Mouse (Mus musculus): ENCODE results near the gene Dlg2. TPM values are rescaled to one million over a fixed set of nuclear protein-coding genes. Genes with fewer than 3 reads are reported as not detected.

Dlg2 gene
- polyA plus RNA-seq, 1 experiment from 2014 or later: 2.3 TPM

DNA sequence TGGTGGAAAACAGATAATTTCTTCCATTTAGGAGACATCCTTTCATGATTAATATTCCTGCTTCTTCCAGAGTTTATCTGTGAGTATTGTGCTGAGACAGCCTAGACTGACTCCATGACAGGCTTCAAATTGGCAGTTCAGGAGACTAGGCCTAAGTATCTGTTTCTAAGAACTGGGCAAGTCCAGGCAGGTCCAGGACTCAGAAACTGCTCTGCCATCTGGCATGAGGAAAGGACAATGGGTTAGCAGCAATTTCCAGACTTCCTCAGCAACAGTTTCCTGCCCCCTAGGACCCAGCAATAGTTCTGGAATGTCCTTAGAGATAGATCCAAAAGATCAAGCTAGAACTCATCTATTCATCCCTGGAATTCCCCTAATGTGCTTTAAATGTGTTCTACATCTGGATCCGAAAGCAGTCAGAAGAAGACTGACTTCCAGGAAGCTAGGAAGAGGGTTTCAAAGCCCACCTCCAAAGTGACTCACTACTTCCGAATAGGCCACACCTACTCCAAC, 64.4 kb downstream of the Dlg2 start:
- no peak overlapping the region for H3K4me3 ChIP-seq (replicated peaks)
- no peaks in the 10 kb centered on the region for H3K36me3 ChIP-seq
- H3K9me3 ChIP-seq: no peaks in the 10 kb centered on the region
- no peak for ATAC-seq (ENCODE audit: insufficient number of reproducible peaks, insufficient read depth, low FRiP score, low TSS enrichment, low read depth)
- H3K4me1 ChIP-seq (replicated peaks): no peaks in the 10 kb centered on the region
- H3K27ac ChIP-seq: no peak overlapping the region
- no peak overlapping the region for H3K9ac ChIP-seq (replicated peaks)
- WGBS: 90% methylated on average over 2 of the region's 2 CpGs
- no peaks in the 10 kb centered on the region for H3K27me3 ChIP-seq
- no peak overlapping the region for H3K4me2 ChIP-seq

DNA sequence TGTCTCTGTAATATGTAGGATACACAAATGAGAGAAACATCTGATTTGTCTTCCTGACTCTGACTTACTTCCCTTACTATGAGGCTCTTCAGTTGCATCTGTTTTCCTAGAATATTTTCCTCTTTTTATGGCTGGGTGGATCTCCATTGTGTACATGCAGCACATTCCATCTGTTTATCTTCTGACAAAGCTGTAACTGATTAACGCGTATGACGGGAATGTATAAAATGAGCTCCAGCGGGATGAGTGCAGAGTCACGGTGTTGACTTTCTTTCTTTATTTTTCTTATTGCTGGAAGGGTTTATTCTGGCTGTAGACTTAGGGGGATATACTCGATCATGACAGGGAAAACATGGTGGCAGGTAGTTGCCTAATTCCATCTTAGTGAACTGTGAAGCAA, 76.9 kb downstream of the Dlg2 start:
- no peak for ATAC-seq (ENCODE audit: insufficient number of reproducible peaks, insufficient read depth, low FRiP score, low TSS enrichment, low read depth)
- WGBS: 89% methylated on average over 6 of the region's 6 CpGs
- no peaks in the 10 kb centered on the region for H3K27me3 ChIP-seq
- no peak overlapping the region for H3K9ac ChIP-seq (replicated peaks)
- H3K9me3 ChIP-seq: no peaks in the 10 kb centered on the region
- no peak overlapping the region for H3K4me2 ChIP-seq
- no peaks in the 10 kb centered on the region for H3K4me1 ChIP-seq (replicated peaks)
- no peak overlapping the region for H3K27ac ChIP-seq
- H3K4me3 ChIP-seq (replicated peaks): no peak overlapping the region
- H3K36me3 ChIP-seq: no peaks in the 10 kb centered on the region

DNA sequence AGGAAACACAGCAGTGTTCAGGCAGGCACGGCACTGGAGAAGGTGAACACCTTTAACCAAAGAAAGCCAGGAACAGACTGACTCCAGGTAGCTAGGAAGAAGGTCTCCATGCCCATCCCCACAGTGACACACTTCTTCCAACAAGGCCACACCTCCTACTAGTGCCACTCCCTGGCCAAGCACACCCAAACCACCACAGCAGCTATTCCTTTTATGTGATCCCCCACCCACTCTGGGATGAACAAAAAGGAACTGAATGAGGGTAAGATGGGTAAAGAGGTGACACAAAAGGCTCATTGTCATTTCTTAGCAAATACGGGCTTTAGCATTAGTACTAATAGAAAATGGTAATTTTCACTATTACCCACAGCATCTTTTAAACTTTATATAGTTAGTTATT, 77.9 kb downstream of the Dlg2 start:
- H3K9me3 ChIP-seq: no peaks in the 10 kb centered on the region
- H3K9ac ChIP-seq (replicated peaks): no peak overlapping the region
- no peak overlapping the region for H3K27ac ChIP-seq
- H3K4me1 ChIP-seq (replicated peaks): no peaks in the 10 kb centered on the region
- no peak for ATAC-seq (ENCODE audit: insufficient number of reproducible peaks, insufficient read depth, low FRiP score, low TSS enrichment, low read depth)
- H3K4me2 ChIP-seq: no peak overlapping the region
- H3K27me3 ChIP-seq: no peaks in the 10 kb centered on the region
- WGBS: 91% methylated on average over 2 of the region's 2 CpGs
- no peaks in the 10 kb centered on the region for H3K36me3 ChIP-seq
- no peak overlapping the region for H3K4me3 ChIP-seq (replicated peaks)

DNA sequence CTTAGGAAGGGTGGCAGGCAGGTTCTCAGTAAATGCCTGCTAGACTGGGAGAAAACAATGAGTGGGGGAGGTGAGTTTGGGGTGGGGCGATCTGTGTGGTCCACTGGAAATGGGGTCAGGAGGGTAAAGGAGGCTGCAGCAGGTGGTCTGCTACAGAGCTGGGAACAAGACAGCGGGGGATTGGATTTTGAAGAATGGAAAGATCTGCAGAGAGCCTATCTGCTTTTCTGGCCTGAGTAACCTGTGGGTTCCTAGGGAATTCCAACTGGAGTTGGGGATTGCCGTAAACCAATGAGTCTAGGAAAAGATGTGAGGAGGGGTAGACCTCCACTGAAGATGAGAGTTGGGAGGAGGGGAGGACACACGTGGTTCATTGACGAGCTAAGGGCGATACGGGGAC, 92.7 kb downstream of the Dlg2 start:
- no peak for ATAC-seq (ENCODE audit: insufficient number of reproducible peaks, insufficient read depth, low FRiP score, low TSS enrichment, low read depth)
- H3K27me3 ChIP-seq: no peaks in the 10 kb centered on the region
- no peaks in the 10 kb centered on the region for H3K4me1 ChIP-seq (replicated peaks)
- 47% methylated on average over 7 of the region's 7 CpGs for WGBS
- H3K9ac ChIP-seq (replicated peaks): no peak overlapping the region
- no peaks in the 10 kb centered on the region for H3K9me3 ChIP-seq
- no peak overlapping the region for H3K4me2 ChIP-seq
- H3K4me3 ChIP-seq (replicated peaks): no peak overlapping the region
- no peaks in the 10 kb centered on the region for H3K36me3 ChIP-seq
- no peak overlapping the region for H3K27ac ChIP-seq

DNA sequence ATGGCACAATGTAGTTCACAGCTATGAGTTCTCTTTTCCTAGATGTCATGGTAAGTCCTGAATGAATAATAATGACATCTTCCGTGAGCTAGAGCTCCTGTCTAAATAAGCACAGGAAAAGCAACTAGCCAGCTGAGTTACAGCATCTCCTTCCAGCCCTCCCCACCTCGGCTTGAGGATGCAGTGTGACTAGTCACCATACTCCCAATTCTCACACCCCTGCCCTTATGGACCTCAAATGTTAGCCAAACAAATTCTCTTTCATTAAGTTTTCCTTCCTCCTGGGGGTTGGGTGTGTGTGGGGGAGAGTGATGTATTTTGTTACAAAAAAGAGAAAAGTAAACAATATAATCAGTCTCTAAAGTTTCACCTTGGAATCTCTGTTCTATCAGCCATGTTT, 111.3 kb downstream of the Dlg2 start:
- no peak overlapping the region for H3K4me2 ChIP-seq
- no peak for ATAC-seq (ENCODE audit: insufficient number of reproducible peaks, insufficient read depth, low FRiP score, low TSS enrichment, low read depth)
- H3K9me3 ChIP-seq: no peaks in the 10 kb centered on the region
- no peaks in the 10 kb centered on the region for H3K4me1 ChIP-seq (replicated peaks)
- no peaks in the 10 kb centered on the region for H3K27me3 ChIP-seq
- H3K27ac ChIP-seq: no peak overlapping the region
- H3K4me3 ChIP-seq (replicated peaks): no peak overlapping the region
- no peak overlapping the region for H3K9ac ChIP-seq (replicated peaks)
- WGBS: 66% methylated on average over 2 of the region's 2 CpGs
- H3K36me3 ChIP-seq: no peaks in the 10 kb centered on the region

DNA sequence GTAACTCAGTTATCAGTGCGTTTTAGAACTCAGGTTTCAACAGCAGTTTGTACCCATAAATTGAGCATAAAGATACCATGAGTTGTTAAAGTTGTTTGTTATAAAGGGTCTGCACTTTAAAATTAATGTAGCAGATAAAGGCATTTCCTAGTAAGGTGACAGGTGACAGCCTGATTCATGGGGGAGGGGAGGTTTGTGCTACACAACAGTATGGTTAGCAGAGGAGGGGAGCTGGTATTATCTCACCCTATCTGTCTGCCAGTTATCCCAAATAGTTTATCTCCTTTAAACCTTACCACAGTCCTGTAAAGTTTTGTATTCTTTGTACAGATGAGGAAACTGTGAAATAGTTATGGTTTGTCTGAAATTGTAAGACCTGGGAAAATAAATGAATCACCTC, 111.8 kb downstream of the Dlg2 start:
- no peak overlapping the region for H3K9ac ChIP-seq (replicated peaks)
- no peak overlapping the region for H3K4me2 ChIP-seq
- H3K27ac ChIP-seq: no peak overlapping the region
- WGBS: 80% methylated on average over 1 of the region's 1 CpGs
- no peak overlapping the region for H3K4me3 ChIP-seq (replicated peaks)
- no peaks in the 10 kb centered on the region for H3K36me3 ChIP-seq
- no peaks in the 10 kb centered on the region for H3K9me3 ChIP-seq
- ATAC-seq (ENCODE audit: insufficient number of reproducible peaks, insufficient read depth, low FRiP score, low TSS enrichment, low read depth): no peak
- H3K4me1 ChIP-seq (replicated peaks): no peaks in the 10 kb centered on the region
- H3K27me3 ChIP-seq: no peaks in the 10 kb centered on the region

DNA sequence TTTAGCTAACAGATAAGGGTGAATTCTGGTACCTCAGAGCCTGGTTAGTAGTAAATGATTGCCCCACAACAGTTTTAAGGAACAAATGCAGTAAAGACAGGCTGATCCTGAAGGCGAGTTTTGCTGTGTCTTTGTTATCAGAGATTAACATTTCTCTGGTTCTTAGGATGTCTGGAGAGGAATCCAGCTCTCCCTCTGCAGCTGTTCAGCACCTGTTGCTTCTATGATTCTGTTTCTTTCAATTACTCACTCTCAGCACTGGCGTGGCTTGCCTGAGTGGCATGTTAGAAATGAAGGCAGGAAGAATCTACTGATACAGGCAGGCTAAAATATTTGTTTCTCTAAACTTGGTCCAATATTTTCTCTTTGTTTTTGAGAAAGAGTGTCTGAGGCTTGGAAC, 133.3 kb downstream of the Dlg2 start:
- Histone ChIP-seq H3K27ac (no peak overlapping the region), H3K4me2 (no peak overlapping the region), H3K36me3 (no peaks in the 10 kb centered on the region), H3K4me1 (replicated peaks) (no peaks in the 10 kb centered on the region), H3K9me3 (no peaks in the 10 kb centered on the region), H3K27me3 (no peaks in the 10 kb centered on the region), H3K4me3 (replicated peaks) (no peak overlapping the region), H3K9ac (replicated peaks) (no peak overlapping the region)
- no peak for ATAC-seq (ENCODE audit: insufficient number of reproducible peaks, insufficient read depth, low FRiP score, low TSS enrichment, low read depth)
- 63% methylated on average over 2 of the region's 2 CpGs for WGBS

DNA sequence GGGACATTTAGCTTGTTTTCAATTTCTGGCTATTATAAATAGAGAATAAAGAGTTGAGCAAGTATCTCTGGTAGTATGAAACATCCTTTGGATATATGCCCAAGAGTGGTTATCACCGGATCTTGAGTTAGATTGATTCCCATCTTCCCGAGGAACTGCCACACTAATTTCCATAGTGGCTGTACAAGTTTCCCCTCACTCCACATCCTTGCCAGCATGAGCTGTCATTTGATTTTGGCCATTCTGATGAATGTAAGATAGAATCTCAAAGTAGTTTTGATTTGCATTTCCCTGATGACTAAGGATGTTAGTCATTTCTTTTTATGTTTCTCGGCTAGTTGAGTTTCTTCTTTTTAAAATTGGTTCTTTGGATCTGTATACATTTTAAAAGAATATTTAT, 154.1 kb downstream of the Dlg2 start:
- no peak overlapping the region for H3K27ac ChIP-seq
- ATAC-seq (ENCODE audit: insufficient number of reproducible peaks, insufficient read depth, low FRiP score, low TSS enrichment, low read depth): no peak
- H3K27me3 ChIP-seq: no peaks in the 10 kb centered on the region
- 93% methylated on average over 3 of the region's 3 CpGs for WGBS
- H3K9me3 ChIP-seq: no peaks in the 10 kb centered on the region
- no peak overlapping the region for H3K4me2 ChIP-seq
- no peaks in the 10 kb centered on the region for H3K36me3 ChIP-seq
- no peak overlapping the region for H3K4me3 ChIP-seq (replicated peaks)
- no peak overlapping the region for H3K9ac ChIP-seq (replicated peaks)
- no peaks in the 10 kb centered on the region for H3K4me1 ChIP-seq (replicated peaks)

DNA sequence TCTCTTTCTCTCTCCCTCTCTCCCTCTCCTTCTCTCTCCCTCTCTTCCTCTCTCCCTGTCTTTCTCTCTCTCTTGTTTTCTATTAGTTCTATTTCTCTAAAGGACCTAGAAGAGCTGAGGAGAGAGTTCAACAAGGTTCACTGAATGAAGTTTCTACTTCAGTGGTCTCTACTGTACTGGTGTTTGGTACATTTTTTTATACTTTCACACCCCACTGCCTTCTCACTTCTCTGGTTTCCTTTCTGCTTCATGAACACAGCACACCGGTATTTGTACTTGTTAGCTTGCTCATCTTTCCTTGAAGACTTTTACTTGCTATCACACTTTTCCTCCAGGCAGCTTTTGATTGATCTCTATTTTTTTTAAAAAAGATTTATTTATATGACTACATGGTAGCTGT, 173.0 kb downstream of the Dlg2 start:
- ATAC-seq (ENCODE audit: insufficient number of reproducible peaks, insufficient read depth, low FRiP score, low TSS enrichment, low read depth): no peak
- Histone ChIP-seq H3K27ac (no peak overlapping the region), H3K4me3 (replicated peaks) (no peak overlapping the region), H3K9ac (replicated peaks) (no peak overlapping the region), H3K27me3 (no peaks in the 10 kb centered on the region), H3K36me3 (no peaks in the 10 kb centered on the region), H3K4me2 (no peak overlapping the region), H3K4me1 (replicated peaks) (no peaks in the 10 kb centered on the region), H3K9me3 (no peaks in the 10 kb centered on the region)
- WGBS: 83% methylated on average over 1 of the region's 1 CpGs

DNA sequence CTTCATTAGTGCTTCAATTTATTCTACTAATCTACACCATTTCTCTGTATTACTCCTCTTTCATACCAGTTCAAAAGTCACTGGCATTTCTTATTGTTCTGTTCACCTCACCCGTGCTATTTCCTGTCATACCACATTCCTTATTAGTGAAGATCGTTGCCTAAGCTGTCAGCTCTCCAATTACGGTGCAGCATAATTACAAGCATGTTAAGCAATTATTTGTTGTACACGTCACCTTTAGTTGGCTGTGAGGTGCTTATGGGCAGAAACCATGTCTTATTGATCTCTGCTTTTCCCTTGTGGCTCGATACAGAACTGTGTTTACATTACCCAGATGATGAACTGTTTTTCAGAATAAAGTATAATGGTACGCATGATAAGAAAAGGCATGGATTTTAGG, 174.7 kb downstream of the Dlg2 start:
- Histone ChIP-seq H3K27me3 (no peaks in the 10 kb centered on the region), H3K27ac (no peak overlapping the region), H3K4me2 (no peak overlapping the region), H3K9ac (replicated peaks) (no peak overlapping the region), H3K36me3 (no peaks in the 10 kb centered on the region), H3K4me3 (replicated peaks) (no peak overlapping the region), H3K4me1 (replicated peaks) (no peaks in the 10 kb centered on the region), H3K9me3 (no peaks in the 10 kb centered on the region)
- ATAC-seq (ENCODE audit: insufficient number of reproducible peaks, insufficient read depth, low FRiP score, low TSS enrichment, low read depth): no peak
- WGBS: 53% methylated on average over 6 of the region's 6 CpGs

DNA sequence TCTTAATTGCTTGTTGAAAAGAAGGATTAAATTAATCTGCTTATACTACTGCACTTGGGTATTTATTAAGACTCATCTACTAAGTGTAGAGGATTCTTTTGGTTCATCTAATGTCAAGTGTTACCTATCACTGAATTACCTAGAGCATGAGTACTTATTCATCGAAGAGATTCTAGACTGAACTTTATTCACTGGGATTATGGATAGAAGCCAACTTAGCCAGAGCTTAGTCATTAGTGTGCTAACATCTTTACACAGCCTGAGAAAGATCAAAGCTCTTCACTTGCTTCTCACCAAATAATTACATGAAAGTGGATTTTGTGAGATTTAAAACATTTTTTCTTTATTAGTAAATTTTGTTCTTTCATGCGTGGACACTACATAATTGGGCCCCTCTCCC, 175.1 kb downstream of the Dlg2 start:
- Histone ChIP-seq H3K9me3 (no peaks in the 10 kb centered on the region), H3K9ac (replicated peaks) (no peak overlapping the region), H3K4me1 (replicated peaks) (no peaks in the 10 kb centered on the region), H3K27ac (no peak overlapping the region), H3K27me3 (no peaks in the 10 kb centered on the region), H3K36me3 (no peaks in the 10 kb centered on the region), H3K4me2 (no peak overlapping the region), H3K4me3 (replicated peaks) (no peak overlapping the region)
- ATAC-seq (ENCODE audit: insufficient number of reproducible peaks, insufficient read depth, low FRiP score, low TSS enrichment, low read depth): no peak
- WGBS: 89% methylated on average over 2 of the region's 2 CpGs

DNA sequence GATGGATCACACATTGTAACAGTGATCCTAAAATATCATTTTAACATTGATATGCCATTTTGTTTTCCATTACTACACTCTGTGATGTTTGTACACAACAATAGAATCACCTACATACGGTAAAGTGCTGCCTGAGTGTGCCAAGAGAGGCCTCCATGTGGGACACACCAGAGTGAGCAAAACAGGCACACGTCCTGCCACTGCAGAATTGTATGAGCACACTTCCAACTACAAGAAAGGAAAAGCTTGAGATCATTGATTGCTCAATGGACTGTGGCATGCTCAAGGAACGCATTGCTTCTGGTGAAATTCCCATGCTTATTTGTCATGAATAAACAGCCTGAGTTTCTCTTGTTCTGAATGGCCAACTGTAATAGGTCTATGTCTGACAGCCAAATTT, 182.1 kb downstream of the Dlg2 start:
- 80% methylated on average over 3 of the region's 3 CpGs for WGBS

More for the DNA sequence above, 182.1 kb downstream of the Dlg2 start:
- Histone ChIP-seq H3K4me3 (replicated peaks) (no peak overlapping the region), H3K4me1 (replicated peaks) (no peaks in the 10 kb centered on the region), H3K36me3 (no peaks in the 10 kb centered on the region), H3K9ac (replicated peaks) (no peak overlapping the region), H3K4me2 (no peak overlapping the region), H3K27ac (no peak overlapping the region), H3K27me3 (no peaks in the 10 kb centered on the region), H3K9me3 (no peaks in the 10 kb centered on the region)
- ATAC-seq (ENCODE audit: insufficient number of reproducible peaks, insufficient read depth, low FRiP score, low TSS enrichment, low read depth): no peak
